Mouse (Mus musculus): Measurements from ENCODE around the gene Hes3. TPM values are rescaled to one million over a fixed set of nuclear protein-coding genes. Genes with fewer than 3 reads are reported as not detected.

The Hes3 gene
- under 1 TPM in 1 of 2 experiments, not detected in 1; 0.18 TPM for polyA plus RNA-seq (2017; shearing (Covaris generic))

DNA sequence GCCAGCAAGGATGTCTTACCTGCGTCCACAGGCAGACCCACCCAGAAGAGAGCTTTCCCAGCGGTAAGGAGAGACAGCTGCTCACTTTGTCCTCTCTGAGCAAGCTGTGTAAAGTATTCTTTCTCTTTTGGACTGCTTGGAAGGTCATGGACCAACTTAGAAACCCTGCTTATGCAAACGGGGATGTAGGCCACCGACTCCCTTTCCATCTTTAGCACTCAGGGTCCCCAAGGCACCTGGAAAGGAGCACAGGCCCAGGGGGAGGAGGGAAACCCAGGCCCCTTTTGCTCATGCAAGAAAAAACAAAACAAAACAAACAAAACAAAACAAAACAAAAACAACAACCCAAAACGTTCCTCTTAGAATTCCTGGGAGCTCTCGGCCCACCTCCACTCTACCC lies at the start of gene Hes3:
Gene Hes3 (minus strand): TSS at position 101 of the 400 bp plus-strand sequence.

DNA sequence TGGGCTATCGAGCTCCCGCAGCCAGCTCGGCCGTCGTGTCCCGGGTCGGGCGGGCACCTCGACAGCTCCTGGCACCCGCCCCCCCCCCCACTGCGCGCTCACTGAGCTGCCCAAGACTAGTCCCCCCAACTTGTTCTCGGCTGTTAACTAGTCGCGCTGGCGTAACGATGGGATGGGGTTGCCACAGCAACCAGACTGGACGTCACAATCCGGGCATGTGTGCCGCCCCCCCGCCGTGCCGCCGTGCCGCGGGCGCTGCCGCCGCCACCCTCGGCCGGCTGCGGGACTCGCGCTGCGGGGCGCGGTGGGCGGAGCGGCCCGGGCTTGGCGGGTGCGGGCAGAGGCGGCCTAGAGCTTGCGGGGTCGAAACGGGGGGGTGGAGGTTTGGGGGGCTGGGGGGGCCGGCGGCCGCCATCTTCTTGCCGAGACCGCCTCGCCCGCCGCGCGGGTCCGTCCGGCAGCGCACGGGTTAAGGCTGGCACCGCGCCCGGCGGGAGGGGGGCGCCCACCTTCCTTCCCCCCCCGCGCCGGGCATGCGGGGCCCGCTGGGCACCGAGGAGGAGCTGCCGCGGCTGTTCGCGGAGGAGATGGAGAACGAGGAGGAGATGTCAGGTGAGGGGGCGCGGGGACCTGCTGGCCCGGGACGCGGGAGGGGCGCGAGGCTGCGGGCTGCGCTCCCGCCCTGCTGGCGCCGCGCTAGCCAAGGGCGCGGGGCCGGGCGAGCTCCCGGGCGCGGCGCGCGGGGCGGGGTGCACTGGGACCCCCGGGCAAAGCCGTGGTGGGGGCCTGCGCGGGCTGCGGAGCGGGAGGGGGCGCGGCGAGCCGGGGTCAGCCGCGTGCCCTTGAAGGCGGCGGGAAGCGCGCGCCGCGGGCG lies 47.2 kb upstream of the Hes3 start, which contains the start of gene Chd5:
Gene Chd5 (plus strand): TSS at position 233 of the 874 bp plus-strand sequence.

DNA sequence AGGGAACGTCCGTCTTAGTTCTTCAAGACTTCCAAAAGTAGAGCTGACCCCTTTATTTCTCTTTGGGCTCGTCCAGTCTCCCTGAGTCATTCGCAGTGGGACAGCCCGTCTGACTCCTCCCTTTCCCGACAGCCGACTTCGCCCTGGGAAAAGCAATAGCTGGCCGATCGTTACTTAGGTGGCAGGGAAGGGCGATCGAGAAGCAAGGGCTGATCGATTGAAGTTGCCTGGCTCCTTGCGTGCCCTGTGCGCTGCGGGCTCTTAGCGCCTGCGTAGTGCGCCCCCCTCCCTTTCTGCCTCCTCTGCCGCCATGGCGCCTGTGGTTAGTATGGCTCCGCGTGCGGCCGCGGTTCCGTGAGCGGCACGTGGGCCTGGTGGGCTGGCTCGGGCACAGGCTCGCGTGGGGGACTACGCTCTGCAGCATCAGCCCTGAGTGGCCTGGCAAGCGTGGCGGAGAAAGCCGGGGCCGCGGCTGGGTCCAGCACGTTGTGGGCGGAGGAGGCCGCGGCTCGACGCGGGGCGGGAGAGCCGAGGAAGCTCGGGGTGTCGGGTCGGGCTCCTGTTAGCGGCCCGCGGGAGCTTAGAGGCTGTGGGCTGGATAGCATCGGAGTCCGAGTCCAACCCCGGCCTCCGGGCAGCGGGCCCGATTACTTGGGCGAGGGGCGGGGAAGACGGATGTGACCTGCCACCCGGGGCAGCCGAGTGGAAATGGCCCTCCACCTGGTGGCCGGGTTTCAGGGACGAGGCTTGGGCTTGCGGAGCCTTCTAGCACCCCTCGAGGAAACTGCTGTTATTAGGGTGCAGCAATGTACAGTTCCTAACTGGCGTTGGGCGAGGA lies 34.3 kb upstream of the Hes3 start, which contains the start of gene Rpl22:
Gene Rpl22 (plus strand): TSS at position 169 of the 838 bp plus-strand sequence.

DNA sequence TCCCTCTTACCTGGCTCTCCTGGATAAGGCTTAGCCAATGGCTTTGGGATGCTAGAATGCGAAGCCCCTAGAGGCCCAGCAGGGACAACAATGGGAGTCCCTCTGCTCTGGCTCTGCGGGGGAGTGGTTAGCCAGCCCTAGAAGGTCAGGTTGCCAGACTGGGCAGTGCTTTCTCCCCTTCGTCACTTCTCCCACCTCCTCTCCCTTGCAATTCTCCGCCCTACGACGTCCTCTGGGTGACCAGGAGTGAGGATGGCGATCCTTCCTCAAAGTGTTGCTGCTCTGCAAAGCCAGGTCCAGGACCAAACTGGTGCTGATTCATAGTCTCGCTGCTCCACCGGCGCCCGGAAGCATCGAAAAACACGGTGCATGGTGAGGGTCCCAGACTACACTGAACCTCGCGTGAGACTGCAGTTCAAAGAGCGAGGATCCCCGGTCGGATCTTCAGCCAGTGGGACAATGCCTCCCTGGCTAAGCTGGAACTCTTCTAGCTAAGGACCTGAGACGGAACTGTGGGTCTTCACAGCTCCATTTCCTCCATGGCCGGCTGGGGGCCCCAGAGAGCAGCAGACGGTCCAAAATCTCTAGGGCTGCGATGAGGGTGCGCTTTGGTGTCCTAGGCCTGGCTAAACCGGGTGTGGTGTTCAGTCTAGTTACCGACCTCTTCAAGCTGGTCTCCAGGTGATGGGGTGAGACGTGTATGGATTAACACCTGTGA lies 27.2 kb upstream of the Hes3 start, which contains the start of gene Rnf207:
Gene Rnf207 (minus strand): TSS at position 477 of the 718 bp plus-strand sequence.

DNA sequence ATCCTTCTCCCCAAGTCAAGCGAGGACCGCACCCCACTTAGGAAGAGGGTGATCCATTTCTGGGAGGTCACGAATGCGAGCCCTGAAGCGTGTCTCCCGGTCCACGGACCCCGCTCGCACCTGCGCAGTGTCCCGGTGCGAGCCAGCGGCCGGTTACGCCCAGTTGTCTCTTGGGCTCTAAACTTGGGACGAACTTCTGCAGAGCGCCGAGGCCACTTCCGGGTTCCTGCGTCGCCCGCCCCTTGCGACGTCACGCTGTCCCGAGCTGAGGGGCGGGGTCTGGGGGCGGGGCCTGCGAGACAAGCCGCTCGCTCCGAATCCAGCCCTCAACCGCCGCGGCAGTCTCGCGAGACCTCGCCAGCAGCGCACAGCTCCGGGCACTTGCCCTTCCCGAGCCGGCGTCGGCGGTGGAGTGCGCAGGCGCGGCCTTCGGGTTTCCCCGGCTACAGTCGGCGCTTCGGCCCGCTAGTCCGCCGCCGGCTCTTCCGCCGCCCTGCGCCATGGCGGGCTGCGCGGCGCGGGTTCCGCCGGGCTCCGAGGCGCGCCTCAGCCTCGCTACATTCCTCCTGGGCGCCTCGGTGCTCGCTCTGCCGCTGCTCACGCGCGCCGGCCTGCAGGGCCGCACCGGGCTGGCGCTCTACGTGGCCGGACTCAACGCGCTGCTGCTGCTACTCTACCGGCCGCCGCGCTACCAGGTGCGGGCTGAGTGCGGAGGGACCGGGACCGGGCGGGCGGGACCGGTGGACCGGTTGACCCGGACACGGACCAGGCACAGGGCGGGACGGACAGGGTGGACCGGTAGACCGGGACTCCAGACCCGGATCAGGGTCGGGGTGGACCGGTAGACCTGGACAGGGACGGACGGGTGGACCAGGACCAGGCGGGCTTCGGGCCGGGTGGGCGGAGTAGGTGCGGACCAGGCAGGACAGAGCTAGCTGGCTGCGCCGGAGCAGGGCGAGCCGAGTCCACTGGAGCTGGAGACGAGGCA lies 5.7 kb upstream of the Hes3 start, which contains the start of gene Icmt:
Gene Icmt (plus strand): TSS at position 354 of the 988 bp plus-strand sequence.

DNA sequence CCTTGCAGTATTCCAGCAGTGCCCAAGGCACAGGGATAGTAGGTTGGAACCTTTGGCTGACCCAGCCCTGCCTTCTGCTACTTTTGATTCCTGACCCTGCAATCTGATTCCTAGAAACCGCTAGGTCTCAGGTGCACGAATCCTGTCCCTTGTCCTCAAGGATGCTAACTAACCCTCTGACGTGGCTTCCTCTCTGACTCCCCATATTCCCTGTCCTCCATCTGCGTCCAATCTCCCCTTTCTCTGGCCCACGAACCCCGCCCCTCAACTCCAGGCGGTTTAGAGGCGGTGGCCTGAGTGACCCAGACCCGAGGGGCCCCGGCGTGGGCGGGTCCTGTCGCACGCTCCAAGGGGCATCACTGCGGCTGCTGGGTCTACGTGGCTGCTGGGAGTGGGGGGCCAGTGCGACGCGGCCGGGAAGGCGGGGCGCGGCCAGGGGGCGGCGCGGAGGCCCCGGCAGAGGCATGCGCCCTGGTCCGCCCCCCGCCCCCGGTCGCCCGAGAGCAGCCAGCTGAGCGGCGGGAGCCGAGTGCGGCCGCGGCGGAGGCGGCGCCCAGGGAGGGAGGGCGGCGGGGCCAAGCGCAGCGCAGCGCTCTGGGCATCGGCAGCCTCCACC lies 17.7 kb downstream of the Hes3 start, which contains the start of gene Gpr153:
Gene Gpr153 (plus strand): TSS at position 612 of the 616 bp plus-strand sequence.

Other genes with a start within 250 kb of the Hes3 start
- gene Plekhg5, start 219.2 kb downstream of the Hes3 start, polyA plus RNA-seq (2017; shearing (Covaris generic)) = 1 to 10 TPM; 6.9 to 9.2 TPM
- 100 to 1,000 TPM; 104 to 200 TPM for gene Tnfrsf25, start 175.7 kb downstream of the Hes3 start, polyA plus RNA-seq (2017; shearing (Covaris generic))
- 10 to 100 TPM; 22.4 to 22.6 TPM for gene Espn, start 139.3 kb downstream of the Hes3 start, polyA plus RNA-seq (2017; shearing (Covaris generic))
- under 1 TPM in 1 of 2 experiments, not detected in 1; 0.17 TPM for gene Hes2, start 132.8 kb downstream of the Hes3 start, polyA plus RNA-seq (2017; shearing (Covaris generic))
- gene Acot7, start 113.5 kb downstream of the Hes3 start, polyA plus RNA-seq (2017; shearing (Covaris generic)) = 100 to 1,000 TPM in 1 of 2 experiments, 10 to 100 TPM in 1; 53.7 to 161 TPM
- gene Gpr153, start 17.4 kb downstream of the Hes3 start, polyA plus RNA-seq (2017; shearing (Covaris generic)) = under 1 TPM; 0.20 to 0.23 TPM
- gene Icmt, start 5.6 kb upstream of the Hes3 start, polyA plus RNA-seq (2017; shearing (Covaris generic)) = 10 to 100 TPM; 13.3 to 19.7 TPM
- under 1 TPM in 1 of 2 experiments, not detected in 1; 0.31 TPM for gene Rnf207, start 27.3 kb upstream of the Hes3 start, polyA plus RNA-seq (2017; shearing (Covaris generic))
- gene Rpl22, start 34.1 kb upstream of the Hes3 start, polyA plus RNA-seq (2017; shearing (Covaris generic)) = 100 to 1,000 TPM; 425 to 627 TPM
- gene Chd5, start 47.0 kb upstream of the Hes3 start, polyA plus RNA-seq (2017; shearing (Covaris generic)) = under 1 TPM; 0.02 to 0.10 TPM
- gene Nphp4, start 185.0 kb upstream of the Hes3 start, polyA plus RNA-seq (2017; shearing (Covaris generic)) = under 1 TPM in 1 of 2 experiments, not detected in 1; 0.37 TPM
- gene Kcnab2, start 186.2 kb upstream of the Hes3 start, polyA plus RNA-seq (2017; shearing (Covaris generic)) = 100 to 1,000 TPM; 105 to 145 TPM

Data from activated CD4-positive, CD25-positive, alpha-beta regulatory T cell (primary cell).